Mouse (Mus musculus): ENCODE measurements around the gene Spata1.

Gene Spata1

DNA sequence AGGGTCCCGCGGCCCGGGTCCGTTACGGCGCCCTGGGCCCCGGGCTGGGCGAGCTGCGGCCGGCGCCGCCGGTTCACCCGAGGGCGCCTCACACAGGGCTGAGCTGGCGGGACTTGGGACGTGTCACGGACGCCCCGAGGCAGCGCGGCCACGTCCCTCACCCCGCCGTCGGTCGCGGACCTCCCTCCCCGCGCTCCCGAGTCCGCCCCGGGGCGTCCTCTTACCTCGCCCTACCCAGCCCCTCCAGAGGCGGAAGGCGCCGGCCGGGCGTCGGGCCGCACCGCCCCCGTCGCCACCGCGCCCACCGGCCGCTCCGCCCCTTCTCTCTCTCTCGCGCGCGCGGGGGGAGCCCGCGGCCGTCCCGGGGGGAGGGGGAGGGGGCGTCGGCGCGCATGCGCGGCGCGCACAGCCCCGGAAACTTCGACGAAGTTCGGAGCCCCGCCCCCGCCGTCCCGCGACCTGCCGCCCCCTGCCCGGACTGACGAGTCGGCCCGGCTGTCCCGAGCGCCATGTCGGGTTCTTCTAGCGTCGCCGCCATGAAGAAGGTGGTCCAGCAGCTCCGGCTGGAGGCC is at the start of gene Spata1, which contains the start of gene Gng5:
TSS of gene Spata1 (minus strand) at position 323 of the 572 bp plus-strand sequence.
TSS of gene Gng5 (plus strand) at position 377 of the 572 bp plus-strand sequence.
- in situ Hi-C loops (cut with MseI, MboI): loop anchor here in 1 of 2 experiments (25.0 kb wide), 1 partner anchor 162 kb away; no protein-coding TSS in a partner anchor

GRCm38 (mm10) chr3:146543632-146544031 is 44.1 kb upstream of the Spata1 start:
- in situ Hi-C loops (cut with MseI, MboI): no loop called here

- in situ Hi-C loops (cut with MseI, MboI): no loop called here
Observed at GRCm38 (mm10) chr3:146540521-146541273, 41.1 kb upstream of the Spata1 start.

DNA sequence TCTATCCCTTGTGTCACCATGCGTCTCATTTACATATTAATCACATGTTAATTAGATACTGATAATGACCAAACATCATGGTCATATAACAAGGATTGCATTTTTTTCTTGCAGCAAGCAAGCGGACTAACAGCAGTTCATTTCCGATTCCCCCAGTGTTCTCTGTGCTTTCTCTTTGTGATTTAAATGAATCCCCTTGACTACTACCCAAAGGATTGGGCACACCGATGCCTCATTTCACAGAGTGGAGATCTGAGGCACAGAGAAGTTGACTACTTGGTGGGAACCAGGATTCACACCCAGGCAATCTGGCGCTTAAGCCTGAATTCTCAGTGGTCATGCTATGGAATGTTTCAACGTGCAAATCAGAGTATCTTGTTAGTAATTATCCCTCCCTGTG is 35.4 kb upstream of the Spata1 start:
- in situ Hi-C loops (cut with MseI, MboI): no loop called here

DNA sequence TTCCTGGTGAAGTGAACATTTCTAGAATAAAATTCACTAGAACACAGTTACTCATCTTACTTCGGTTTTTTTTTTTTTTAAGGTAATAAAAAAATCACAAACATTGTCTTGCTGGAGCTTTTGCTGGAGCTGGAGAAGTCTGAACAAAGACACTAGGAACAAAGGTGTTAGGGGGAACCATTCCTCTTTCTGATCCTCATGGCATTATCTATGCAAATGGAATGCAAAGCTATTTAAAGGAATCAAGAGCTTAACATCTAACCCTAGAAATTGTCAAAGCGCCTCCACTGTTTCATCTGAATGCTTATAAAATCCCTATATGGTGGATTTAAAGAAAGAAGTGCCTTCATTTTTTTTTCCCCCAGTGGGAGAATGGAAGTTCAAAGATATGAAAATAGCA is 28.8 kb upstream of the Spata1 start:
- in situ Hi-C loops (cut with MseI, MboI): no loop called here

GRCm38 (mm10) chr3:146521652-146522020 is 22.1 kb upstream of the Spata1 start:
- in situ Hi-C loops (cut with MseI, MboI): no loop called here

GRCm38 (mm10) chr3:146520798-146521651 is 21.5 kb upstream of the Spata1 start, which contains the start of gene Rpf1:
Gene Rpf1, minus strand, starts transcription at chr3:146521429.
- in situ Hi-C loops (cut with MseI, MboI): no loop called here

DNA sequence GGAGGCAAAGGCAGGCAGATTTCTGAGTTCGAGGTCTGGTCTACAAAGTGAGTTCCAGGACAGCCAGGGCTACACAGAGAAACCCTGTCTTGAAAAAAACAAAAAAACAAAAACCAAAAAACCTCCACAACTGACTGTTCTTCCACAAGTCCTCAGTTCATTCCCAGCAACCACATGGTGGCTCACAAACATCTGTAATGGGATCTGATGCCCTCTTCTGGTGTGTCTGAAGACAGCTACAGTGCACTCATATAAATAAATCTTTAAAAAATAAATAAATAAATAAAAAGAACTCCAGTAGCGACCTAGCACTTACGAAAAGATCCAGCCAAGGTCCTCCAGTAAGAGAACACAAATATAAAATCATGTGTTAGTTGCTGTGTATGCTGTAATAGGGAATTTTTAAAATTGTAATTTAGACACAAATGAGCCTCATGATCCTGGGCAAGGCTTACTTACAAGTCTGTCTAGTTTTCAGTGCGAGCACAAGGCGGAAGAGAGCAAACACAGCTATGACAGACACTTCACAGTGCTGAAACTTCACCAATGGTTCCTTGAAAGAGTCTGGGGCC is 20.8 kb upstream of the Spata1 start:
- in situ Hi-C loops (cut with MseI, MboI): no loop called here

- in situ Hi-C loops (cut with MseI, MboI): no loop called here
Observed at GRCm38 (mm10) chr3:146506711-146507110, 7.2 kb upstream of the Spata1 start.

DNA sequence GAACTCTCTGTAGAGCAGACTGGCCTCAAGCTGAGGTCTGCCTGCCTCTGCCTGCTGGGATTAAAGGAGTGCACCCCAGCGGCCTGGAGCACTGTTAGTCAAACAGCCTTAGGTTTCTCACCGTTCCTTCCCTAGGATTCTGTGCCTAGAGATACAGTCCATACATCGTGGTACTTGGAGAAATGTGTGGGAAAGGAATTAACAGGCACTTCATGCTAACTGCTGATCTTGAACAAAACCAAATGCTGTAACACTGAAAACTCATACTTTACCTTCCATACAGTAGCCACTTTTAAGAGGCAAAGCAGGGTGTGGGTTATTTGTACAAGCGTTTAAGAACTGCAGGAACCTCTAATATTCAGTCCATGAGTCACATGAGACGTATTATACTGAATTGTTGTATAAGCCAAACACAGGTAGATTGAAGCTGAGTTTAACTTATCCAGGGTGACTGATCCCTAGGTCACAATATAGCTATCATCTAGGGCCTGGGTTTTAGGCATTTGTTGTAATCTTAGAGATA is 2.1 kb upstream of the Spata1 start:
- in situ Hi-C loops (cut with MseI, MboI): no loop called here

- in situ Hi-C loops (cut with MseI, MboI): no loop called here
Observed at GRCm38 (mm10) chr3:146500810-146501201, 1.3 kb upstream of the Spata1 start.

DNA sequence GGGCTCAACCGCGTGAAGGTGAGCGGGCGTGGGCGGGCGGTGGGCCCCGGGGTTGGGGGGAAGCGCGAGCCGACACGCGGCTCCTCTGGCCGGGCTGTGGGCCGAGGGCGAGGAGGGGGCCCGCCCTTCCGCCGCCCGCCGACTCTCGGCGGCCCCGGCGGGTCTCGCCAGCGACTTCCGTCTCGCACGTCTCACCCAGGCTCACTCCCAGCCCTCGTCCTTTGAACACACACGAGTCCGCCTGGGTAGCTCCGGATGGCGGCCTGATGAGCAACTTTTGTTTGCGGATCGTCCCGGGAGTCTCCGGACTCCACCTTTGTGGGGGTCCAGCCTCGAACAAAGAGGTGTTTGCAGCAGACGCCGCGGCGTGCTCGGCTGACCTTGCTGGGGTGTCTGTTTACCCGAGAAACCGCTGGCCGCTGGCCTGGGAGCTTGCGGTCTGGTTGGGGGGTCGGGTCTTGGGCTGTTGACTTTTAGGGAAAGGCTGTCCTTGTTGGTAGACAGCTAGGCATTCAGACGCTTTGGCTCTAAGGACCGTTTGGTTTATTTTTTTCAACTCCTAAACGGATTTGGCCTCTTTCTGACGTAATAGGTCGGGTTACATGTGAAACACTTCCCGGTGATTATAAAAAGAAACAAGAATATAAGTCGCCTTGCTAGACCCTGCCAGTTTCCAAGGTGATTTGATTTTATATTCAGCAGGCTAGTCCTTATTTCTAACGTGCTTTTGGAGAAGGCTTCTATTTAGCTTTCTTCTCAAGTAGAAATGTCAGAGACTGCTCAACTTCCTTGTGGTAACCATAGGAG is 653 bp upstream of the Spata1 start:
- in situ Hi-C loops (cut with MseI, MboI): no loop called here

DNA sequence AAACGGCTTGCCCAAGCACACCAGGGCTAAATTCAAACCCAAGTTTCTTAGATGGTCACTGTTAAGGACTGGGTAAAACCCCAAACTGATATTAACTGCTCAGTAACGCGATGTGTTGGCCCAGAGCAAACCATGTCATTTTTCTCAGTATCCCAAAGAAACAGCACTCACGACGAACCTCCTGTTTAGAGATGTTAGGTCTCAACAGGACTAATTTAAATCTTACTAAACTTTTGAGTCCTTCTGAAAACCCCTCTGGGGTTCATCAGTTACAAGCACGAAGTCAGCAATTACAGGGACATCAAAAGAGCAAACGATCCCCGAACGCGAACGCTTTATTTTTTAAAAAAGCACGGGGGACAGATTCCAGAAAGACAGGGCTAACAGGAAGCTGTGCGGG is 564 bp downstream of the Spata1 start:
- in situ Hi-C loops (cut with MseI, MboI): loop anchor here in 1 of 2 experiments (25.0 kb wide), 1 partner anchor 162 kb away; no protein-coding TSS in a partner anchor

DNA sequence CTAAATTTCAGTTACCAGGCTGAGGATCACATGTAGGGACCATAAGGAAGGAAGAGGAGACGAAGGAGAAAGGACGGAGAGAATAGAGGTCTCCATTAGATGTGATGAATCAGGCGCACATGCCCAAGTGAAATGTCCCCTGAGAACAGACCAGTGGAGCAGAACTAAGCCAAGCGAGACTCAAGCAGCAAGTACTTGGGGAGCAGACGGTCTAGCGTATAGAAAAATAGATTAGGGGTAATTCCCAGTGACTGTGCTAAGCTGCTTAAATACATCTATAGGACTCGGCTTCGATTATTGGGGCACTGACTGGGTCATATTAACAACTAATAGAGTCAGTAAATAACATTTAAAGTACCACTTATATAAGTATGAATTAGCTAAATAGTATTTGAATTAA is 4.6 kb downstream of the Spata1 start:
- in situ Hi-C loops (cut with MseI, MboI): loop anchor here in 1 of 2 experiments (25.0 kb wide), 1 partner anchor 158 kb away; no protein-coding TSS in a partner anchor

GRCm38 (mm10) chr3:146486464-146486863 is 13.1 kb downstream of the Spata1 start:
- in situ Hi-C loops (cut with MseI, MboI): loop anchor here (10.0 to 25.0 kb wide), 2 partner anchors 142 to 149 kb away; no protein-coding TSS in a partner anchor

DNA sequence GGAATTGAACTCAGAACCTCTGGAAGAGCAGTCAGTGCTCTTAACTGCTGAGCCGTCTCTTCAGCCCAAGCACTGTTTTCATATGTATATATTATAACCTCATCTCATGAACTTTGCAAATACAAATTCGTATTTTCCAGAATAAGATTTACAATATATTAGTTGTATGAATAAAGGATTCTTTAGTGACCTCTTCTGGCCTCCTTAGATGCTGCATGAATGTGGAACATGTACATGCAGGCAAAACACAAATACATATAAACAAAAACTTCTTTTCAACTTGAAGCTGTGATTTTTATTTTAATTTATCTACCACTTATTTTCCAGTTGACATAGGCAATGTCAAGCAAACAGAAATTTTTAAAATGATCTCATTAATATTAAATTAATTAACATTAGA is 17.5 kb downstream of the Spata1 start:
- in situ Hi-C loops (cut with MseI, MboI): loop anchor here (10.0 to 25.0 kb wide), 2 partner anchors 137 to 145 kb away; no protein-coding TSS in a partner anchor

- in situ Hi-C loops (cut with MseI, MboI): no loop called here
Observed at GRCm38 (mm10) chr3:146474428-146474827, 25.1 kb downstream of the Spata1 start.

DNA sequence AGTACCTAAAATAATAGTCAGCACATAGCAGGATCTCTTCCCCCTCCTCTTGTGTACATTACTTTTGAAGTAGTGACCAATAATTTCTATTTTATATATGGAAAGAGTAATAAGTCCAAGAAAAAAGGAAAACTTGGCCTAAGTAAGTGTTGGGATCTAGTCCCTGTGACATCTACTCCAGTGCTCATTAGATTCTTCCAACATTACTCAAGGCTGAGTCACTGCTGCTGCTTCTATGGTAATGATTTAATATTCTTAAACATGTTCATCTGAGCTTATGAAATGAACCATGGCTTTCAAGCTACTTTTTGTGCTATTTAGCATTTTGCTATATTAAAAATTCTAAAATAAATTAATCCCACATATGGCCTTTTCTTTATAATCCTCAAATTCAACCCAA is 25.8 kb downstream of the Spata1 start:
- in situ Hi-C loops (cut with MseI, MboI): no loop called here

GRCm38 (mm10) chr3:146472657-146473056 is 26.9 kb downstream of the Spata1 start:
- in situ Hi-C loops (cut with MseI, MboI): no loop called here

DNA sequence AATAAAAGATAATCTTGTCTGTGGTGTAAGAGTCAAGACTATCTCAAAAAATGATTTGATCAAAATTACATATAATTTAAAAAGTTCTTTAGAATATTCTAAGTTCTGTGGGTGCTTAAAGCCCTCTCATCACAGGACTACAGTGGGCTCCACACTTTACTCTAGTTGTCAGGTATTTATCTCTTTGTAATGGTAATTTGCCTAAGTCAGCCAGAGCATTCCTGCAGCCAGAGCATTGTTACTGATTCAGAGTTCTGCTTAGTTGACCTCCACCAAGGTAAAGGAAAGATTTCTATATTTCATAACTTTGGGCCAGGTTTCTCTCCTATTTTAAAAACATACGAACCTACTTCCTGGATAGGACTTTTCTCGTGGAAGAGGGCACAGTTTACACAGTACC is 30.3 kb downstream of the Spata1 start:
- in situ Hi-C loops (cut with MseI, MboI): no loop called here
